ENCODE assay signal across 23 mouse cellular contexts in genomic region chr1:184532488-184533055, GRCm38 (mm10).
DNase-seq lines count a peak whose midpoint lies in the region; ATAC-seq lines count a peak whose summit lies in the region.
"Had no signal": no experiment of that assay in that cellular context is flagged by ENCODE, and none has a peak within 500 bp of the region (broad histone marks: within the 10 kb centered on the region; RNA-seq: fewer than 3 reads in every experiment).

No protein-coding gene starts in this region.

- no peak overlapping the region for H3K9ac ChIP-seq in embryonic facial prominence, embryonic 14.5 days (ENCODE audit: low read depth, low read length)
- no peak overlapping the region for H3K9ac ChIP-seq in limb, embryonic 15.5 days
- H3K9ac ChIP-seq: heart, embryonic 13.5 days; hindbrain, embryonic 14.5 days; liver, embryonic 13.5 days had no signal

- H3K4me1 ChIP-seq in heart, embryonic 10.5 days, result no peaks in the 10 kb centered on the region
- peaks cover 6% of the 10 kb centered on the region for H3K4me1 ChIP-seq in embryonic facial prominence, embryonic 14.5 days (ENCODE audit: control insufficient read depth, insufficient read depth, low read length)
- peaks cover 21% of the 10 kb centered on the region; the same call in 1 of the 2 replicates for H3K4me1 ChIP-seq in limb, embryonic 15.5 days
- H3K4me1 ChIP-seq: heart, embryonic 13.5 days; liver, embryonic 13.5 days had no signal

- H3K4me2 ChIP-seq in embryonic facial prominence, embryonic 14.5 days (ENCODE audit: low read depth, low read length), result 0 out of 2 replicates have a peak overlapping the region, but pooled peaks have one; percentile 5
- H3K4me2 ChIP-seq in limb, embryonic 15.5 days, result no peak overlapping the region
- H3K4me2 ChIP-seq: heart, embryonic 13.5 days; hindbrain, embryonic 14.5 days; liver, embryonic 13.5 days; midbrain, embryonic 11.5 days had no signal

- peak; percentile 26; the same call in 1 of the 2 replicates for ATAC-seq in embryonic facial prominence, embryonic 14.5 days (ENCODE audit: low read depth)
- peak; percentile 77 for ATAC-seq in limb, embryonic 15.5 days (ENCODE audit: insufficient number of reproducible peaks, low FRiP score, low TSS enrichment, low read depth)
- ATAC-seq: forebrain, embryonic 14.5 days; Patski had no signal

- H3K27me3 ChIP-seq in heart, embryonic 10.5 days (ENCODE audit: insufficient read depth, poor library complexity, severe bottlenecking), result no peaks in the 10 kb centered on the region
- no peaks in the 10 kb centered on the region for H3K27me3 ChIP-seq in embryonic facial prominence, embryonic 14.5 days (replicated peaks; ENCODE audit: control insufficient read depth, insufficient read depth, low read length)
- H3K27me3 ChIP-seq in limb, embryonic 15.5 days, result peaks cover 4% of the 10 kb centered on the region; the same call in 1 of the 2 replicates
- H3K27me3 ChIP-seq: liver, embryonic 13.5 days had no signal

- no peak overlapping the region for H3K4me3 ChIP-seq in heart, embryonic 10.5 days
- H3K4me3 ChIP-seq in embryonic facial prominence, embryonic 14.5 days (ENCODE audit: low read depth, low read length), result no peak overlapping the region
- H3K4me3 ChIP-seq in limb, embryonic 15.5 days, result no peak overlapping the region
- H3K4me3 ChIP-seq: erythroblast, embryonic 14.5 days; heart, embryonic 13.5 days; liver, embryonic 13.5 days had no signal

- H3K9me3 ChIP-seq in heart, embryonic 10.5 days, result no peaks in the 10 kb centered on the region
- H3K9me3 ChIP-seq in embryonic facial prominence, embryonic 14.5 days (ENCODE audit: control insufficient read depth, low read length), result no peaks in the 10 kb centered on the region
- no peaks in the 10 kb centered on the region for H3K9me3 ChIP-seq in limb, embryonic 15.5 days
- H3K9me3 ChIP-seq: heart, embryonic 13.5 days; liver, embryonic 13.5 days had no signal

- DNase-seq in heart, embryonic 10.5 days (ENCODE audit: low spot score), result peak; percentile 0
- DNase-seq in heart, adult 8-10 months (ENCODE audit: low spot score), result no peak
- DNase-seq in lung, postnatal 25 days (ENCODE audit: low spot score), result peak; percentile 4
- no peak for DNase-seq in lung, postnatal 14 days
- peak; percentile 89 for DNase-seq in embryonic facial prominence, embryonic 14.5 days (ENCODE audit: low spot score)
- no peak for DNase-seq in kidney, adult 9 months
- no peak for DNase-seq in thymus, postnatal 14 days
- DNase-seq: adrenal gland, postnatal 10 days; cerebellum, adult 11 months; cerebellum, postnatal 14 days; embryo, embryonic 11 days; kidney, adult 2 months; kidney, postnatal 25 days; liver, embryonic 13.5 days; right cerebral cortex, postnatal 4 days; thymus, postnatal 36 days had no signal

- 78% methylated on average over 8 of the region's 8 CpGs for WGBS in heart, embryonic 10.5 days
- 40% methylated on average over 8 of the region's 8 CpGs for WGBS in embryonic facial prominence, embryonic 14.5 days
- WGBS in limb, embryonic 15.5 days, result 26% methylated on average over 8 of the region's 8 CpGs

- no peak overlapping the region for H3K27ac ChIP-seq in heart, embryonic 10.5 days
- no peak overlapping the region for H3K27ac ChIP-seq in embryonic facial prominence, embryonic 14.5 days (replicated peaks; ENCODE audit: low read depth, low read length)
- peak overlapping the region; percentile 39 for H3K27ac ChIP-seq in limb, embryonic 15.5 days
- H3K27ac ChIP-seq: heart, embryonic 13.5 days; hindbrain, embryonic 14.5 days; liver, embryonic 13.5 days had no signal

- H3K36me3 ChIP-seq in heart, embryonic 10.5 days, result no peaks in the 10 kb centered on the region
- no peaks in the 10 kb centered on the region for H3K36me3 ChIP-seq in embryonic facial prominence, embryonic 14.5 days (ENCODE audit: control insufficient read depth, insufficient read depth, low read length)
- H3K36me3 ChIP-seq in limb, embryonic 15.5 days, result no peaks in the 10 kb centered on the region
- H3K36me3 ChIP-seq: heart, embryonic 13.5 days; liver, embryonic 13.5 days had no signal

Comparison
In these comparisons a context has a peak if more than half of its experiments do, and no peak if none do; other contexts are left out.
1. DNase-seq: peak in heart, embryonic 10.5 days (single experiment), lung, postnatal 25 days (single experiment) and embryonic facial prominence, embryonic 14.5 days (single experiment); none in heart, adult 8-10 months (single experiment), lung, postnatal 14 days (single experiment), kidney, adult 9 months (single experiment) and thymus, postnatal 14 days (single experiment).